Mouse (Mus musculus) embryo, embryonic 9.5 days (tissue): Measurements from ENCODE around the gene 1700012A03Rik.

Experiments used
- DNase-seq: peaks from one replicate; pipeline ENCODE4 v3.0.0-alpha.2; 2017; ENCODE audit errors: extremely low spot score

1700012A03Rik gene

DNA sequence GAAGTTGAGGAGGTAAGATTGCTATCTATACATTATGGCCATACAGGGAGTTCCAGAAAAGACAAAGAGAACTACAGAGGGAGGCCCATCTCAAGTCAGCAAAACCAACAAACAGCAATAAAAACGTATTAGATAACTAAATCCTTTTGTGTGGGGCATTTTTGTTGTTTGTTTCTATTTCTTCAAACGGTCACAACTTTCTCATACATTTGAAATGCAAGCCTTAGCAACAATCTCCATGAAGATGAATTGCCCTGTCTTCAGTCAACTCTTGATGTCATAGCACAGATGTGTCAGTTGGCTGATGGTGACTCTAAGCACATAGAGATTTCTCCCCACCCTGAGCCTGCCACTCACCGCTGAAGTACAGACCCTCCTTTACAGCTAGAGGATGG is at the start of gene 1700012A03Rik:
1700012A03Rik (plus strand) TSS at position 296 of the 395 bp plus-strand sequence.
- no peak for DNase-seq

- no peak for DNase-seq
Measured at GRCm38 (mm10) chr6:32004228-32004627, 45.8 kb upstream of the 1700012A03Rik start.

DNA sequence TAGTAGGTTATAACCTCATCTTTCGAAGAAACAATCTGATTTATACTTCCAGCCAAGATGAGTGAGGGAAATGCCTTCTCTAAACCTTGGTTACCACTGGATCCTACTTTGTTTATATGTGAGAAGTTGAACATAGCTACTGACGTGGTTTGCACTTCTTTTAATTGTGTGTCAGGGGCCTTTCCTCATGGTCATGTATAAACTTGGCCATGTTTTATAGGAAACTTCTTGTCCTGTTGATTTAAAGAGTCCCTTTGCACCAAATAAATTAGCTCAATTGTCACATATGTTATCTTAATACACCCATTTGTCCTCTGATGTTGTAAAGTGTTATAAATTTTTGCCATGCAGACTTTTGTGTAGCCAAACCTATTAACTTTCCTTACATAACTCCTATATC is 44.1 kb upstream of the 1700012A03Rik start:
- no peak for DNase-seq

- no peak for DNase-seq
Measured at GRCm38 (mm10) chr6:32006382-32006781, 43.7 kb upstream of the 1700012A03Rik start.

DNA sequence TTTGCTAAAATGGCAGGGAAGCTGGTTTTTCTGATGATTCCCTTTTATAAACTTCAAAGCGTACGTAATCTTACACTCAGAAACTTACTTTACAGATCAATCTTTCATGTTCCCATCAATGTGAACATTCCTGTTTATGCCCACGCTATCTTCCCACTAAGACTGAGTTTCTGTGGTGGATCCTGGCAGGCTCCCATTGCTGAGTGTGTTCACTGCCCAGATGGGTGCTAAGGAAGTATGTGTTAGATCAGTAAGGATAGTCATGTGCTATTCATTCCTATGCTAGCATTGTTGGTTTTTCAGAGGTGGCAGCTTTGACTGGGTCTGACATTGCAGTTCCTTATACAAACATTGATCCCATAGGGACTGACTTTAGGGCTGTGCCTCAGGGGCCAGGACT is 42.7 kb upstream of the 1700012A03Rik start:
- DNase-seq: no peak

- no peak for DNase-seq
Measured at GRCm38 (mm10) chr6:32016841-32017240, 33.2 kb upstream of the 1700012A03Rik start.

- DNase-seq: no peak
Measured at GRCm38 (mm10) chr6:32017406-32018104, 32.5 kb upstream of the 1700012A03Rik start.

DNA sequence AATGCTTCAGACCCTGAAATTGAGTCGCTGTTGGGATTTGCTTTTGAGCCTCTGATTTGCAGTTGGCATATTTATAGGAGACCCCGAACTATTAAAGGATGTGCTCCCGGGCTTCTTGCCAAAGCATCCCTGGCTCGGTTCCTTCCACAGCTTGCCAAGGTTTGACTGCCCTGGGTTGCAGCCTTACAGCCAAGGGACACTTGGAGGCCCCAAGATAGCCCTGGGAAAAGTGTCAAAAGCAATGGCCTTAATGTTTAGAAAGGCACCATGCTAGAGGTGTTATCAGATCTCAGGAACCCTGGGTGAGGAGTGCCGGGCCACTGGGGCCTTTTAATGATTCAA is 32.0 kb upstream of the 1700012A03Rik start:
- DNase-seq: no peak

- no peak for DNase-seq
Measured at GRCm38 (mm10) chr6:32021853-32022536, 28.1 kb upstream of the 1700012A03Rik start.

DNA sequence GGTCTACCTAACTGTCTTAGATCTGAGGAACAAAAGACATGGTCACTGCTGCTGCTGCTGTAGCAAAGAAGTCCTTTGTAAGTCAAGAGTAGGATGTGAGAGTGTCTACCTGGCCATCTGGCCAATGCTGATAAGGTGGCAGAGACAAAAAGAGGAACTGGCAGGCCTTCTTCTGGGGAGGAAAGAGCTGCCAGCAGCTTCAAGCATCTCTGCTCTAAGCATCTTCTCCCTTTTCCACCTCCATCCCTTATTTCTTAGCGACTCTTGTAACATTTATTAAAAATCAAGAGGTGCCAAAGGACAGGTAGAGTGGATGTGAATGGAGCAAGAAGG is 27.5 kb upstream of the 1700012A03Rik start:
- no peak for DNase-seq

GRCm38 (mm10) chr6:32028228-32029009 is 21.6 kb upstream of the 1700012A03Rik start:
- no peak for DNase-seq

- no peak for DNase-seq
Measured at GRCm38 (mm10) chr6:32034226-32034625, 15.8 kb upstream of the 1700012A03Rik start.

- DNase-seq: no peak
Measured at GRCm38 (mm10) chr6:32045344-32045743, 4.7 kb upstream of the 1700012A03Rik start.

GRCm38 (mm10) chr6:32049256-32049950 is 643 bp upstream of the 1700012A03Rik start:
- DNase-seq: no peak

GRCm38 (mm10) chr6:32052135-32052915 is 2.3 kb downstream of the 1700012A03Rik start:
- no peak for DNase-seq

- no peak for DNase-seq
Measured at GRCm38 (mm10) chr6:32056525-32056924, 6.5 kb downstream of the 1700012A03Rik start.

DNA sequence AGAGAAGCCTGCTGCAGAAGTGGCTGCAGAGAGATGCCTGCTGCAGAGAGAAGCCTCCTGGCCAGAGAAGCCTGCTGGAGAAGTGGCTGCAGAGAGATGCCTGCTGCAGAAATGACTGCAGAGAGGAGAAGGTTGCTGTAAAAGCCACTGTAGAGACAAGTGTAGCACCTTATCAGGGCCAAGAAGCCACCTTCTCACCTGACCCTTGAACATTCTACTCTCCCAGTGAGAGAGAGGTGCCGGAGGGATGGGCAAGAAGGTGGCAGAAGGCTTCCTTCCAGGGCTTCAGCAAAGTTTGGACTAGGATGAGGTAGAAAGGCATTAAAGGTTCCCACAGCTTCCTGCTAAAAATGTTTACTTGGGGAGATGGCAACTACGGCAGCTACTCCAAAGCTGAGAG is 8.5 kb downstream of the 1700012A03Rik start:
- no peak for DNase-seq

GRCm38 (mm10) chr6:32060641-32061040 is 10.6 kb downstream of the 1700012A03Rik start:
- no peak for DNase-seq

DNA sequence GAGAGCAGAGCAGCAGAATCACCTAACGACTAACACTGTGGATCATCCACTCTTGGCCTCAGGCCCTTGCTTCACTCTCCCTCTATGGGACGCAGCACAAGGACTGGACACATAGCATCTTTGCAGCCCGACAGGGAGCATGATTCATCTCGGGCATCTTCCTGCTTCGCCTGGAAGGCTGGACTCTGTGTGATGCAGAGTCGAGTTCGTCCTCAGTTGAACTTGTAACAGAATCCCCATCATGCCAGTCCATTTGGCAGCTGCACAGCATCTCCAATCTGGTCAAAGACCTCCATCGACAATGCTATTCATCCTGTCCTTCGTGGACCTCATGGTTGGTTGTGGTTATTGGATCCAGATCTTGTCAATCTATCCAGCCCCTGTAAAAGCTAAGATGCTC is 11.2 kb downstream of the 1700012A03Rik start:
- DNase-seq: no peak

DNA sequence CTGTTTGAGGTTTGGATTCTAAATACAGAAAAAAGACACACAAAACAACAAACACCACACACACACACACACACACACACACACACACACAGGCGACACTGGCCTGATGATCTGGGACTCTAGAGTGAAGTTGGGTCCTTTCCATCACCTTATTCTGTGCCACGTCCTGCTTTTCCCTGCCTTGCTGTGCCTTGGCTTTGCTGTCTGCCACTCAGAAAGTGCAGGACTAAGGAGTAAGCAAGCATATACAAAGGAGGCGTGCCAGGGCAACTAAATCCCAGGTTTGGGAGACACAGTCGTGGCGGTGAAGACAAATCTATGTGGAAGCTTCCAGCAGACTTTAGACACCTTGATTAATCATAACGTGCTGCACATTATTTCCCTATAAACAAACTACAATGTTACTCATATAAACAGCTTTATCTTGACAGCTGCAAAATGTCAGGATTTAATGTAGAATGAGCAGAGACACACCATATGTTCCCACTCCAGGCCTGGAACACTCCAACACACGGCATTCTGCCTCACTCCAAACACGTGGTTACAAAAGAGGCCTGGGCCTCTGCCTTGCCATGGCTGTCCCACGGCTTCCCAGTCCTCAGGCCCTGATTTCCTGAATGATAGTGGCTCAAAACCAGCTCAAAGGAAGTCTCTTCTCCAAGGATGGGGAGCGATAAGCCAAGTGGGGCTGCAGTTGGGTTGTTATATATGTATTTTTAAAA is 15.9 kb downstream of the 1700012A03Rik start:
- no peak for DNase-seq

DNA sequence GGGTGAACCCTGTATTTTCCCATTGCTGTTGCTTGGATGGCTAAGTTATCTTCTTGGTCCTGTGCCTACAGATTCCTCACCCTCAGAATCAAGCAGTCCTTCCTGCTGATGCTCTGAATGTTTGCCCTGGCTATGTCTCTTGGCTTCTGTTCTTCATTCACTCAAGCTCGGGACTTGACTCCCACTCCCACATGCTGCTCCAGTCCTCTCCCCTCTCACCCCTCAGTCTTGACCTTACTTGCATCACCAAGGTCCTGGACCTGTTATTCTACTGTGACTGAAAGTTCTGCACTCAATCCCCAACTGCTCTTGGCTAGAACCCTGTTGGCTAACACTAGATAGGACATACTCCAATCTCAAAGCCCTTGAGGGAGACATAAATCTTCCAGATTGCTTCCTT is 22.1 kb downstream of the 1700012A03Rik start:
- DNase-seq: no peak
